Mouse (Mus musculus) inflammation-experienced regulatory T-cells, adult 16 weeks (primary cell): ENCODE data around the gene Svs3a. TPM values are rescaled to one million over a fixed set of nuclear protein-coding genes. Genes with fewer than 3 reads are reported as not detected.

Experiments
- polyA plus RNA-seq: library from polyadenylated mRNA; unstranded; fragments of 100-300 nt; shearing (Covaris generic); gene quantifications from one replicate; pipeline ENCODE4 v1.2.1, GENCODE M21; 2017

Gene Svs3a
- not detected for polyA plus RNA-seq

DNA sequence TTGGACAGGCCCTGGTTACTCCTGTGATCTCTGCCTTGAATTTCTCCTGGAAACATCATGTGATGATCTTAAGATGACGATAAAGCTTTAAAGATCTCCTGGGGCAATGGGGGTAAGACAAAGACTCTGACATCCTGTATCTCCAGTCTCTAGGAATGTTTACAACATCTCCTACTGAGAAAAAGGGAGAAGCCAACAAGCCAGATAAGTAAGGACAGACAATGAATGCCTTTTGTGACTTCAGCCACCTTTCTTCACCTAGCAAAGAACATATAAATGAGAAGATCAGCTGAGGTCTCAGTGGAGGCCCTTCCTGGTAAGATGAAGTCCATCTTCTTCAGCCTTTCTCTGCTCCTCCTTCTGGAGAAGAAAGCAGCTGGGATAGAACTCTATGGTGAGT, at the start of gene Svs3a:
TSS of gene Svs3a (plus strand) at position 301 of the 400 bp plus-strand sequence.

GRCm38 (mm10) chr2:164256540-164256939, 32.5 kb upstream of the Svs3a start, which contains the start of gene Svs3b:
Svs3b (minus strand) TSS chr2:164256640.

DNA sequence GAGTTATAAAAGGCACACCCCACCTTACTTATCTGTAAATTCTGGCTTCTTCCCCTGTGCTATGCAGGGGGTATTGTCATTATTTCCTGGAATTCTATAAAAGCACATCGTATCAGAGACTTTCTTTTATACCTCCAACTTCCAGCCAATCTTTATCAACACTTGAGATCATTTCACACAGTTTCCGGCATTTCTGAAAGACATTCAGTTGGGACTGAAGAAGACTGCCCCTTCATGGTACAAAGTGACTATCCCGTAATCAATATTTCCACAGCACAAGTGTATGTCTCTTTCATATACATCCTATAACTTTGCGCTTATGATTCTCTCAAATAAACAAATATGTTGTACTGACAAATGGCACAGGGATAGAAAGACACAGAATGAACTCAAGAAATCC, 10.7 kb upstream of the Svs3a start, which contains the start of gene Svs4:
TSS of gene Svs4 (minus strand) at position 101 of the 400 bp plus-strand sequence.

DNA sequence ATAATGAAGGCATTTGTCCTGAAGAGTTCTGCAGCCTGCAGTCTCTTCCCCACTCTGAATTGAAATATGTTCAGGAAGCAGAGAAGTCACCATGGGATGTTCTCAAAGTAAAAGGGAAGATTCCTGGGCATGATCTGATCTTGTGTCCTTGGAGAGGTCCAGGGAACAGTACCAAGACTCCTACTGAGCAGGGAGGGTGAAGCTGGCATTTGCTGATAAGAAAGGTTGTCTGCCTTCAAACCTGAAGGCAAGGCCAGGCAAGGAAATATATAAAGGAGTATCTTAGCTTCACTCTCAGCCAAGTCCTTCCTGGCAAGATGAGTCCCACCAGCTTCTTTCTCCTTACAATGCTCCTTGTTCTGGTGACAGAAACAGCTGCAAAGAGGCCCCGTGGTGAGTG, 27.4 kb downstream of the Svs3a start, which contains the start of gene Svs6:
TSS of gene Svs6 (plus strand) at position 301 of the 400 bp plus-strand sequence.

GRCm38 (mm10) chr2:164332440-164332839, 43.4 kb downstream of the Svs3a start, which contains the start of gene Svs5:
Svs5 (plus strand) TSS chr2:164332740.

Other genes with a start within 250 kb of the Svs3a start
- gene Stk4, start 218.9 kb upstream of the Svs3a start, polyA plus RNA-seq, result 300 TPM
- gene Tomm34, start 218.1 kb upstream of the Svs3a start, polyA plus RNA-seq, result 143 TPM
- not detected for gene Kcns1, start 118.2 kb upstream of the Svs3a start, polyA plus RNA-seq
- not detected for gene Wfdc5, start 106.5 kb upstream of the Svs3a start, polyA plus RNA-seq
- gene Wfdc12, start 98.7 kb upstream of the Svs3a start, polyA plus RNA-seq, result not detected
- gene Wfdc15a, start 89.1 kb upstream of the Svs3a start, polyA plus RNA-seq, result not detected
- gene Wfdc15b, start 67.6 kb upstream of the Svs3a start, polyA plus RNA-seq, result not detected
- not detected for gene Svs2, start 50.8 kb upstream of the Svs3a start, polyA plus RNA-seq
- not detected for gene Svs3b, start 32.6 kb upstream of the Svs3a start, polyA plus RNA-seq
- gene Svs4, start 10.8 kb upstream of the Svs3a start, polyA plus RNA-seq, result not detected
- gene Svs6, start 27.5 kb downstream of the Svs3a start, polyA plus RNA-seq, result not detected
- gene Svs5, start 43.5 kb downstream of the Svs3a start, polyA plus RNA-seq, result not detected
- gene Slpi, start 99.8 kb downstream of the Svs3a start, polyA plus RNA-seq, result 25.8 TPM
- gene Rbpjl, start 113.9 kb downstream of the Svs3a start, polyA plus RNA-seq, result not detected
- gene Matn4, start 115.9 kb downstream of the Svs3a start, polyA plus RNA-seq, result not detected
- 46.9 TPM for gene Sdc4, start 154.6 kb downstream of the Svs3a start, polyA plus RNA-seq
- gene Sys1, start 167.7 kb downstream of the Svs3a start, polyA plus RNA-seq, result 27.2 TPM
- 1.4 TPM for gene Gm20458, start 171.7 kb downstream of the Svs3a start, polyA plus RNA-seq
- gene Trp53tg5, start 184.5 kb downstream of the Svs3a start, polyA plus RNA-seq, result 0.33 TPM
- gene Dbndd2, start 196.8 kb downstream of the Svs3a start, polyA plus RNA-seq, result 7.6 TPM
- 26.3 TPM for gene Pigt, start 208.3 kb downstream of the Svs3a start, polyA plus RNA-seq